Mouse (Mus musculus) CH12.LX (cell line): ENCODE data around the gene Ptgr2. TPM values are rescaled to one million over a fixed set of nuclear protein-coding genes. Genes with fewer than 3 reads are reported as not detected.
A peak's percentile ranks its signal among the peaks of the same experiment; 100 is the strongest.
"Not testable (repeated sequence)": the region's sequence is repeated elsewhere in the genome, so short reads cannot be mapped to it uniquely, and the experiment has no call there.

Source experiments
- DNase-seq: peaks from one replicate; pipeline ENCODE4 v3.0.0-alpha.2; 2013; ENCODE audit errors: extremely low read depth
- H3K27ac ChIP-seq: 2 replicates; pipeline ENCODE4 v1.5.1; 2012; ENCODE audit warnings: low read depth, mild to moderate bottlenecking, control low read depth, moderate library complexity; ENCODE audit not compliant: insufficient read depth
- H3K27me3 ChIP-seq: replicated peaks from 2 replicates; pipeline ENCODE3; 2012; ENCODE audit warnings: inconsistent platforms
- H3K36me3 ChIP-seq, 2 experiments: replicated peaks in 1 of 2; 2 replicates each; pipeline versions ENCODE3 to v1.6.1; 2012; ENCODE audit warnings: inconsistent platforms in 1 of 2, low read length in 1 of 2, mild to moderate bottlenecking in 1 of 2, mixed read lengths in 1 of 2, moderate library complexity in 1 of 2; ENCODE audit not compliant: control insufficient read depth in 1 of 2, insufficient read depth in 1 of 2
- H3K4me1 ChIP-seq, 2 experiments: 2 replicates each; pipeline ENCODE4 v1.6.1; 2012; ENCODE audit warnings: inconsistent platforms in 1 of 2, moderate library complexity in 1 of 2; ENCODE audit not compliant: insufficient read depth in 2 of 2, control insufficient read depth in 1 of 2
- H3K4me2 ChIP-seq: 2 replicates; pipeline ENCODE4 v1.6.1; 2012; ENCODE audit warnings: low read depth, mild to moderate bottlenecking, control low read depth; ENCODE audit not compliant: poor library complexity, insufficient read depth, severe bottlenecking
- H3K4me3 ChIP-seq, 3 experiments: fragments of 150-350 bp in 1 of 3; sonication (generic) in 1 of 3; replicated peaks in 1 of 3; 2 replicates each; pipeline versions ENCODE3 to v1.5.1; 2011 to 2012; ENCODE audit warnings: low read depth in 2 of 3, low read length in 2 of 3, mild to moderate bottlenecking in 2 of 3, moderate library complexity in 2 of 3, control low read depth in 1 of 3, improper control_type of control experiment in 1 of 3, inconsistent platforms in 1 of 3, mixed read lengths in 1 of 3; ENCODE audit not compliant: poor library complexity in 1 of 3
- H3K79me2 ChIP-seq: replicated peaks from 2 replicates; pipeline ENCODE4 v1.6.1; 2012; ENCODE audit warnings: mild to moderate bottlenecking, moderate library complexity; ENCODE audit not compliant: control insufficient read depth, poor library complexity, insufficient read depth, severe bottlenecking; ENCODE audit errors: extremely low read depth
- H3K9ac ChIP-seq: 2 replicates; pipeline ENCODE4 v1.6.1; 2012; ENCODE audit warnings: low read depth, mild to moderate bottlenecking, control low read depth, moderate library complexity; ENCODE audit not compliant: insufficient read depth
- H3K9me3 ChIP-seq: replicated peaks from 2 replicates; pipeline ENCODE3; 2012; ENCODE audit warnings: low read length, inconsistent platforms, mixed read lengths
- CTCF ChIP-seq, 2 experiments: IDR thresholded peaks in 1 of 2; conservative IDR thresholded peaks in 1 of 2; 2 replicates each; pipeline ENCODE4 v1.5.1; 2011 to 2012; ENCODE audit warnings: low read depth in 2 of 2, low read length in 2 of 2, improper control_type of control experiment in 1 of 2, inconsistent platforms in 1 of 2, mild to moderate bottlenecking in 1 of 2, moderate library complexity in 1 of 2
- ELF1 ChIP-seq: IDR thresholded peaks from 2 replicates; pipeline ENCODE4 v1.6.1; 2014; ENCODE audit warnings: low read depth, mild to moderate bottlenecking, inconsistent platforms, low read length, improper control_type of control experiment
- GABPA ChIP-seq: IDR thresholded peaks from 2 replicates; pipeline ENCODE4 v1.6.1; 2012; ENCODE audit warnings: low read depth, low read length, improper control_type of control experiment, inconsistent platforms; ENCODE audit not compliant: insufficient replicate concordance
- MEF2A ChIP-seq: IDR thresholded peaks from 2 replicates; pipeline ENCODE4 v1.6.1; 2014; ENCODE audit warnings: low read depth, mild to moderate bottlenecking, inconsistent platforms, low read length, improper control_type of control experiment, borderline replicate concordance
- MYC ChIP-seq: IDR thresholded peaks from 2 replicates; pipeline ENCODE4 v1.6.1; 2011; ENCODE audit warnings: low read depth, mild to moderate bottlenecking, improper control_type of control experiment, low read length
- NRF1 ChIP-seq: IDR thresholded peaks from 2 replicates; pipeline ENCODE4 v1.6.1; 2014; ENCODE audit warnings: low read depth, mild to moderate bottlenecking, inconsistent platforms, low read length, improper control_type of control experiment, moderate library complexity
- POLR2A ChIP-seq: IDR thresholded peaks from 2 replicates; pipeline ENCODE4 v1.6.1; 2011; ENCODE audit warnings: low read depth, mild to moderate bottlenecking, improper control_type of control experiment, low read length
- RAD21 ChIP-seq: IDR thresholded peaks from 2 replicates; pipeline ENCODE4 v1.6.1; 2011; ENCODE audit warnings: low read depth, mild to moderate bottlenecking, low read length, improper control_type of control experiment, moderate library complexity
- RCOR1 ChIP-seq: conservative IDR thresholded peaks from 2 replicates; pipeline ENCODE4 v1.6.1; 2012; ENCODE audit warnings: low read depth, mild to moderate bottlenecking, inconsistent platforms, low read length, improper control_type of control experiment
- SMC3 ChIP-seq: IDR thresholded peaks from 2 replicates; pipeline ENCODE4 v1.6.1; 2011; ENCODE audit warnings: low read depth, low read length, improper control_type of control experiment
- TCF12 ChIP-seq: IDR thresholded peaks from 2 replicates; pipeline ENCODE4 v1.6.1; 2014; ENCODE audit warnings: low read depth, mild to moderate bottlenecking, inconsistent platforms, low read length, improper control_type of control experiment
- USF2 ChIP-seq: conservative IDR thresholded peaks from 2 replicates; pipeline ENCODE4 v1.6.1; 2011; ENCODE audit warnings: low read depth, low read length, improper control_type of control experiment
- ZMIZ1 ChIP-seq: IDR thresholded peaks from 2 replicates; pipeline ENCODE4 v1.6.1; 2012; ENCODE audit warnings: low read depth, mild to moderate bottlenecking, inconsistent platforms, low read length, improper control_type of control experiment
- dilution Hi-C: fragments of 300-500 bp; cut with MboI; formaldehyde crosslinking; loops from 2 replicates; pipeline ENCODE4 v1.14.3; 2020; ENCODE audit warnings: low sequenced_read_pairs; ENCODE audit not compliant: extremely low pct_unique_long_range_greater_than_20kb, extremely low pct_ligation_motif_present
- in situ Hi-C: fragments of 300-500 bp; cut with MboI; formaldehyde crosslinking; loops from 3 replicates; pipeline ENCODE4 v1.14.3; 2019; ENCODE audit warnings: low sequenced_read_pairs, low pct_ligation_motif_present, low pct_unique_long_range_greater_than_20kb, mixed read lengths
- polyA plus RNA-seq: library from polyadenylated mRNA; unstranded; fragments of >175 nt; gene quantifications from 2 replicates; pipeline ENCODE4 v1.2.1, GENCODE M21; 2012; ENCODE audit warnings: low read depth; ENCODE audit not compliant: insufficient read length
- total RNA-seq, 2 experiments: library from RNA; depleted of rRNA; stranded (reverse); fragments of 300-350 nt in 1 of 2; fragments of >200 nt in 1 of 2; gene quantifications; 2 replicates each; pipeline ENCODE4 v1.2.3; 2012 to 2014

The Ptgr2 gene
- total and polyA plus RNA-seq, 3 experiments = 46.0 to 47.1 (median 47.1) TPM

GRCm38 (mm10) chr12:84336963-84337625, 52.1 kb downstream of the Ptgr2 start:
- peaks cover 60 to 87% of the 10 kb centered on the region in 2 experiments for H3K36me3 ChIP-seq
- dilution Hi-C loops = no loop called here
- no peak overlapping the region for H3K27ac ChIP-seq
- H3K79me2 ChIP-seq = no peaks in the 10 kb centered on the region; the same call in 1 of the 2 replicates
- no peaks in the 10 kb centered on the region for H3K9me3 ChIP-seq
- no peak overlapping the region for H3K4me3 ChIP-seq
- H3K9ac ChIP-seq = no peak overlapping the region
- in situ Hi-C loops = no loop called here
- no peaks in the 10 kb centered on the region for H3K27me3 ChIP-seq
- no peak overlapping the region for H3K4me2 ChIP-seq
- DNase-seq = no peak
- TF ChIP-seq MEF2A (no peak), POLR2A (no peak), ELF1 (no peak), SMC3 (no peak), CTCF (conservative IDR thresholded peaks at IDR 0.05 in 1 of 2, IDR thresholded peaks at IDR 0.05 in 1 of 2; ENCODE audit: low read depth in 2 of 2, low read length in 2 of 2) (no peak), TCF12 (no peak), ZMIZ1 (no peak), NRF1 (no peak)
- H3K4me1 ChIP-seq = peaks cover 0 to 4% of the 10 kb centered on the region in 2 experiments; a peak in 1 of 4 replicates

DNA sequence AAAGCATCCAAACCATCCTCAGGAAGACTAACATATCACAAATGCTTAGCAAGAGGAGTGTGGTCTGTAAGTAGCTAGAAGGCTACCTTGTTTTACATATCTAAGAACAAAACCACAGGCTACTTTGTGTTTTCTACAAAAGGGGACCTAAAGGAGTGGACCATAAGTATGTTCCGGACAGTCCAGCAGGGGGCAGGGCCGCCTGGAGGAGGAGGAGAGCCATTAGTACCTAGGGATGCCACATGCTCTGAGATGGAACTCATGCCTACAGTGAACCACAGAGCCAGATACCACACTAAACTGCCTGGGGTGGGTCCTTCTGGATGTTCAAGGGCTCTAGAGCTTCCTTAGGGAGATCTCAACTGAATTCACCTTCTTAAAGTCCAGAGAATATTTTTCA, 62.2 kb downstream of the Ptgr2 start:
- H3K36me3 ChIP-seq = peaks cover 16 to 52% of the 10 kb centered on the region in 2 experiments
- DNase-seq = peak; percentile 32

GRCm38 (mm10) chr12:84358699-84359098, 73.7 kb downstream of the Ptgr2 start:
- dilution Hi-C loops, H3K4me2 ChIP-seq, H3K9ac ChIP-seq, H3K27ac ChIP-seq, H3K79me2 ChIP-seq, DNase-seq, H3K9me3 ChIP-seq, H3K27me3 ChIP-seq, in situ Hi-C loops, H3K4me3 ChIP-seq: not testable (repeated sequence)
- peaks cover 0 to 27% of the 10 kb centered on the region in 2 experiments for H3K36me3 ChIP-seq
- peaks cover 4 to 21% of the 10 kb centered on the region in 2 experiments; a peak in 3 of 4 replicates for H3K4me1 ChIP-seq

More for the DNA sequence above, 62.2 kb downstream of the Ptgr2 start:
- TF ChIP-seq RAD21 (peak; percentile 59), RCOR1 (no peak), SMC3 (peak; percentile 44; the same call in 1 of the 2 replicates), CTCF (conservative IDR thresholded peaks at IDR 0.05 in 1 of 2, IDR thresholded peaks at IDR 0.05 in 1 of 2; ENCODE audit: low read depth in 2 of 2, low read length in 2 of 2) (peak in 1 of 2 experiments; percentile 68; a peak in 3 of 4 replicates), ELF1 (no peak), MYC (peak; percentile 41; the same call in 1 of the 2 replicates), GABPA (no peak), USF2 (no peak)
- TF ChIP-seq, all 38 proteins: peak for 4
- Histone ChIP-seq H3K4me3 (no peak overlapping the region), H3K9me3 (no peaks in the 10 kb centered on the region), H3K79me2 (no peaks in the 10 kb centered on the region), H3K9ac (no peak overlapping the region), H3K4me2 (no peak overlapping the region), H3K27me3 (no peaks in the 10 kb centered on the region), H3K4me1 (peaks cover 0 to 12% of the 10 kb centered on the region in 2 experiments; a peak in 2 of 4 replicates), H3K27ac (no peak overlapping the region)
- in situ Hi-C loops = no loop called here
- dilution Hi-C loops = no loop called here
